Mouse (Mus musculus) midbrain, embryonic 13.5 days (tissue): ENCODE data around the gene Arpc3. TPM values are rescaled to one million over a fixed set of nuclear protein-coding genes. Genes with fewer than 3 reads are reported as not detected.
A peak's percentile ranks its signal among the peaks of the same experiment; 100 is the strongest.

Experiments used
- ATAC-seq: fragments of 200-750 bp; cut with Nextera tagmentation; 2 replicates; pipeline ENCODE4 v1.8.0; 2017; ENCODE audit warnings: mild to moderate bottlenecking, moderate TSS enrichment, moderate library complexity
- H3K27ac ChIP-seq: fragments of 300-500 bp; sonication (generic); 2 replicates; pipeline ENCODE4 v1.5.1; 2015; ENCODE audit warnings: inconsistent platforms, mild to moderate bottlenecking, moderate library complexity
- H3K27me3 ChIP-seq: fragments of 300-500 bp; sonication (generic); 2 replicates; pipeline ENCODE4 v1.6.1; 2015; ENCODE audit warnings: mild to moderate bottlenecking, inconsistent platforms
- H3K36me3 ChIP-seq: fragments of 300-500 bp; sonication (generic); 2 replicates; pipeline ENCODE4 v1.6.1; 2015; ENCODE audit warnings: mild to moderate bottlenecking, inconsistent platforms
- H3K4me1 ChIP-seq: fragments of 300-500 bp; sonication (generic); replicated peaks from 2 replicates; pipeline ENCODE4 v1.6.1; 2015; ENCODE audit warnings: inconsistent platforms
- H3K4me2 ChIP-seq: fragments of 300-500 bp; sonication (generic); replicated peaks from 2 replicates; pipeline ENCODE4 v1.6.1; 2015; ENCODE audit warnings: moderate library complexity, mild to moderate bottlenecking, inconsistent platforms
- H3K4me3 ChIP-seq: fragments of 300-500 bp; sonication (generic); replicated peaks from 2 replicates; pipeline ENCODE4 v1.5.1; 2015; ENCODE audit warnings: mild to moderate bottlenecking, inconsistent platforms
- H3K9ac ChIP-seq: fragments of 300-500 bp; sonication (generic); replicated peaks from 2 replicates; pipeline ENCODE4 v1.6.1; 2015; ENCODE audit warnings: mild to moderate bottlenecking, inconsistent platforms
- H3K9me3 ChIP-seq: fragments of 300-500 bp; sonication (generic); 2 replicates; pipeline ENCODE4 v1.6.1; 2016; ENCODE audit warnings: mild to moderate bottlenecking, inconsistent platforms
- WGBS: fragments of 180-500 bp; shearing (Covaris S2); methylation state at CpG from one replicate; pipeline ENCODE4 v1.1.7; 2015; 5-methylcytosine and 5-hydroxymethylcytosine counted together
- polyA plus RNA-seq: library from polyadenylated mRNA; unstranded; fragments of >200 nt; fragmentation: Nextera tagmentation; extraction: Ambion mirVana; gene quantifications from 2 replicates; pipeline ENCODE4 v1.2.1, GENCODE M21; 2015

Arpc3 gene
- polyA plus RNA-seq = 140 and 173 TPM in 2 replicates

GRCm38 (mm10) chr5:122391786-122392180, at the start of gene Arpc3:
TSS of gene Arpc3 (plus strand) at chr5:122391878.
- Histone ChIP-seq H3K9me3 (no peaks in the 10 kb centered on the region), H3K4me3 (peak within 1 kb of the TSS; percentile 82), H3K4me1 (peaks cover 14% of the 10 kb centered on the region), H3K27ac (peak within 1 kb of the TSS; percentile 40; the same call in 1 of the 2 replicates), H3K4me2 (peak within 1 kb of the TSS; percentile 70), H3K27me3 (no peaks in the 10 kb centered on the region), H3K36me3 (peaks cover 8% of the 10 kb centered on the region), H3K9ac (peak within 1 kb of the TSS; percentile 86)
- under 1% methylated on average over 39 of the region's 39 CpGs for WGBS
- peak; percentile 91 for ATAC-seq

GRCm38 (mm10) chr5:122342874-122343273, 48.8 kb upstream of the Arpc3 start:
- Histone ChIP-seq H3K4me3 (no peak overlapping the region), H3K27ac (no peak overlapping the region), H3K4me2 (no peak overlapping the region), H3K36me3 (no peaks in the 10 kb centered on the region), H3K9ac (0 out of 2 replicates have a peak overlapping the region, but pooled peaks have one; percentile 24), H3K9me3 (no peaks in the 10 kb centered on the region), H3K27me3 (no peaks in the 10 kb centered on the region), H3K4me1 (no peaks in the 10 kb centered on the region)
- WGBS = 87% methylated on average over 1 of the region's 1 CpGs
- ATAC-seq = no peak

- no peak for ATAC-seq
- WGBS = 60% methylated on average over 7 of the region's 7 CpGs
- H3K9ac ChIP-seq = no peak overlapping the region
These were observed 47.9 kb upstream of the Arpc3 start for GRCm38 (mm10) chr5:122343768-122344167.

DNA sequence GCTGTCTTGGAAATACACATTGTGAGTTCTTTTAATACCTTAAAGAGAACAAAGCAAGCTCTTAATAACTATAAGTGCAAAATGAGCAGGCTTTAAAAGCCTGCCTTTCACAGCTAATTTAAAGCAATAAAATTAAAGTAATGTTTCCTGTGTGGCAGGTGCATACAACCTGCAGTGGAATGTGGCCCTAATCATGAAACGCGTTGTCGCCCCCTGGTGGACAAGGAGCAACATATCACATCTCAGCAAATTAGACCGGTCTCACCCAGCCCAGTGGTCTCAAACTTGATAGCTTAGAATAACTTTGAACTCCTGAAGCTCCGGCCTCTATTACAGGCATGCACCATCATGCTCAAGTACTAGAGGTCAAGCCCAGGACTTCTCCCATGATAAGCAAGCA, 47.4 kb upstream of the Arpc3 start:
- 12% methylated on average over 5 of the region's 5 CpGs for WGBS
- H3K36me3 ChIP-seq = no peaks in the 10 kb centered on the region
- H3K9ac ChIP-seq = no peak overlapping the region
- H3K4me3 ChIP-seq = no peak overlapping the region
- no peak for ATAC-seq
- H3K27ac ChIP-seq = no peak overlapping the region
- no peak overlapping the region for H3K4me2 ChIP-seq
- H3K4me1 ChIP-seq = no peaks in the 10 kb centered on the region
- no peaks in the 10 kb centered on the region for H3K9me3 ChIP-seq
- no peaks in the 10 kb centered on the region for H3K27me3 ChIP-seq

More at GRCm38 (mm10) chr5:122343768-122344167, 47.9 kb upstream of the Arpc3 start:
- Histone ChIP-seq H3K4me2 (no peak overlapping the region), H3K27me3 (no peaks in the 10 kb centered on the region), H3K36me3 (no peaks in the 10 kb centered on the region), H3K27ac (no peak overlapping the region), H3K4me3 (no peak overlapping the region), H3K4me1 (no peaks in the 10 kb centered on the region), H3K9me3 (no peaks in the 10 kb centered on the region)

DNA sequence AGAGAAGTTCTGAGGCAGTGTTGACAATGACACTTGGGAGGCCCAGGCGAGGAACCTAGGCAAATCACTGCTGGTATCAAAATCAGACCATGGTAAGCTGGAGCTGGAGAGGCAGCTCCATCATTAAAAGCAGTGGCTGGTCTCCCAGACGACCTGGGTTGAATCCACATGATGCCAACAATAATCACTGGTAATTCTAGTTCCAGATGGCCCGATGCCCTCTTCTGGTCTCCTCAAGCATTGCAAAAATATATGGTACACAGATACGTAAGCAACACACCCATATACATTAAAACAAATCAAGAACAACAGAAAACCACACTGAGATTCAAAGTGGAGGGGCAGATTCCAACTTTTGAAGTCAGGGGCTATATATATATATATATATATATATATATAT, 45.9 kb upstream of the Arpc3 start:
- WGBS = 81% methylated on average over 4 of the region's 4 CpGs
- Histone ChIP-seq H3K4me1 (no peaks in the 10 kb centered on the region), H3K9me3 (no peaks in the 10 kb centered on the region), H3K36me3 (no peaks in the 10 kb centered on the region), H3K4me2 (no peak overlapping the region), H3K27me3 (no peaks in the 10 kb centered on the region), H3K27ac (no peak overlapping the region), H3K9ac (no peak overlapping the region), H3K4me3 (no peak overlapping the region)
- no peak for ATAC-seq

DNA sequence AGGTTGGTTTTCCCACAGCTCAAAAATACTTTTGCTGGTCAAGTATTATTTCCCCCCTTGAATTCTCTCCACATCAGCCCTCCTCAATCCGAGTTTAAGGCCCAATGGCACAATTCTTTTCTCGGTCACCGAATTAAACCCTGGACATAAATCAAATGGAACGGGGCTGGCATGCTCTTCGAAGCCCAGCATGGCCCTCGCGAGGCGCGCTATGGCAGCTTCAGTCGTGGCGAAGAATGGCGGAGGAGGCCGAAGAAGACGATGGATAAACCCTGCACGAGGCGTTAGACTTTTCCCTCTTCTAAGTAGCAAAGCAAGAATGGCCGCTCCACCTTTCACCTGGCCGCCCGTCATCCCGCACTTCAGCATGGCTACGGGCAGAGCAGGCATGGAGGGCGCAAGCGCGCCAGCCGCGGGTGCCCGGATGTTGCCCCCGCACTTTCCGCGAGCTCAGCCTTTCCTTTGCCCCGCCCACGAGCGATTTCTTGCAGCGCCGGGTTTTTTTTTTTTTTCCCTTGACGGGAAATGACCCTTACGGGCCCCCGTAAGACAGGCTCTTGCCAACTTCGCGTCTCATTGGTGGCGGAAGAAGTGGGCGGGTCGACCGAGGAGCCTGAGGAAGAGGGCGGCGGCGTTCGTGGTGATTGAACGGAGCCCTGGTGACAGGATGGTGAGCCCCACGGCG, 37.7 kb upstream of the Arpc3 start, which contains the start of the genes Rad9b and Vps29:
TSS of gene Rad9b (minus strand) at position 427 of the 685 bp plus-strand sequence.
TSS of gene Vps29 (plus strand) at position 563 of the 685 bp plus-strand sequence.
- Histone ChIP-seq H3K9ac (peak within 1 kb of the TSS; percentile 96), H3K4me1 (peaks cover 19% of the 10 kb centered on the region), H3K27ac (peak within 1 kb of the TSS; percentile 79), H3K27me3 (no peaks in the 10 kb centered on the region), H3K4me3 (peak within 1 kb of the TSS; percentile 91), H3K9me3 (no peaks in the 10 kb centered on the region), H3K36me3 (peaks cover 8% of the 10 kb centered on the region; the same call in 1 of the 2 replicates), H3K4me2 (peak within 1 kb of the TSS; percentile 88)
- ATAC-seq = peak; percentile 96
- WGBS = 2% methylated on average over 51 of the region's 51 CpGs

DNA sequence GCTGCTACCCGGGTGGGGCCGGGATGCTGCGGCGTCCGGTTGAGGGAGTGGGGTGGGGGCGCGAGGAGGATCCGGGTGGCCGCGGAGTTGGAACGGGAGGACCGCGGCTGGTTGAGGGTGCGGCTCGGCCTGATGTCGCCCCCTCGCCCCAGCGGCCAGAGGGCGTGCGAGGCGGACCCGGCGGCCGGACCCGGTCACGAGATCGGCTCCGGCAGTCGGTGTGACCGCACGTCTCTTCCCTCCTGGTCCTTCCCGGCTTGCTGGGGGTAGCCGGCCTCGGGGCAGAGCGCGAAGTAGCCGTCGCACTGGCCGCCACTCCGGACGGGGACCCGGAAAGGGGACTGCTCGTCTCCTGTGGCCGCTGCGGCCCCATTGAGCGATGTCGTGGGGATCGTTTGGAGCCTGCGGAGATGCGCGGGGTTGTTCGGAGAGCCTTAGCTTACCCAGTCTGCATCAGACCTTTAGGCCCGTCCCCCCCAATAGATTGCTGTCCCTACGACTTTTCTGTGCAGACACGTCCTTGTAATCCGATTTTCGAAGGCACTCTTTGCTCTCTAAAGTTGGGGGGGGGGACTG, 37.1 kb upstream of the Arpc3 start:
- peak overlapping the region; percentile 96 for H3K9ac ChIP-seq

GRCm38 (mm10) chr5:122371591-122372191, 20.0 kb upstream of the Arpc3 start, which contains the start of gene Gpn3:
TSS of gene Gpn3 (plus strand) at chr5:122371876.
- ATAC-seq = peak; percentile 87
- Histone ChIP-seq H3K27me3 (no peaks in the 10 kb centered on the region), H3K9me3 (no peaks in the 10 kb centered on the region), H3K4me2 (peak within 1 kb of the TSS; percentile 77), H3K27ac (peak within 1 kb of the TSS; percentile 97), H3K4me3 (peak within 1 kb of the TSS; percentile 83), H3K36me3 (peaks cover 51% of the 10 kb centered on the region), H3K4me1 (peaks cover 31% of the 10 kb centered on the region), H3K9ac (peak within 1 kb of the TSS; percentile 89)
- under 1% methylated on average over 35 of the region's 46 CpGs for WGBS

More for the DNA sequence above, 37.1 kb upstream of the Arpc3 start:
- Histone ChIP-seq H3K4me2 (peak overlapping the region; percentile 88), H3K9me3 (no peaks in the 10 kb centered on the region), H3K4me1 (peaks cover 19% of the 10 kb centered on the region), H3K27ac (peak overlapping the region; percentile 75), H3K36me3 (peaks cover 11% of the 10 kb centered on the region; the same call in 1 of the 2 replicates), H3K27me3 (no peaks in the 10 kb centered on the region), H3K4me3 (peak overlapping the region; percentile 91)
- WGBS = under 1% methylated on average over 54 of the region's 57 CpGs
- no peak for ATAC-seq

GRCm38 (mm10) chr5:122372192-122372769, 19.4 kb upstream of the Arpc3 start, which contains the start of gene Fam216a:
TSS of gene Fam216a (minus strand) at chr5:122372364.
- peaks cover 31% of the 10 kb centered on the region for H3K4me1 ChIP-seq
- ATAC-seq = peak; percentile 97
- under 1% methylated on average over 53 of the region's 53 CpGs for WGBS
- H3K27ac ChIP-seq = peak within 1 kb of the TSS; percentile 97
- peak within 1 kb of the TSS; percentile 89 for H3K9ac ChIP-seq
- no peaks in the 10 kb centered on the region for H3K27me3 ChIP-seq
- peak within 1 kb of the TSS; percentile 83 for H3K4me3 ChIP-seq
- H3K36me3 ChIP-seq = peaks cover 49% of the 10 kb centered on the region
- peak within 1 kb of the TSS; percentile 77 for H3K4me2 ChIP-seq
- H3K9me3 ChIP-seq = no peaks in the 10 kb centered on the region

- H3K9me3 ChIP-seq = no peaks in the 10 kb centered on the region
- peaks cover 43% of the 10 kb centered on the region for H3K36me3 ChIP-seq
- H3K4me3 ChIP-seq = peak overlapping the region; percentile 83
- H3K4me1 ChIP-seq = peaks cover 31% of the 10 kb centered on the region
- peak overlapping the region; percentile 89 for H3K9ac ChIP-seq
- WGBS = 7% methylated on average over 5 of the region's 5 CpGs
- H3K27ac ChIP-seq = peak overlapping the region; percentile 90
- no peaks in the 10 kb centered on the region for H3K27me3 ChIP-seq
- H3K4me2 ChIP-seq = peak overlapping the region; percentile 77
- no peak for ATAC-seq
These were observed 18.8 kb upstream of the Arpc3 start for GRCm38 (mm10) chr5:122372878-122373277.

GRCm38 (mm10) chr5:122377101-122377833, 14.4 kb upstream of the Arpc3 start:
- H3K36me3 ChIP-seq = peaks cover 61% of the 10 kb centered on the region

More at GRCm38 (mm10) chr5:122377101-122377833, 14.4 kb upstream of the Arpc3 start:
- H3K4me1 ChIP-seq = peaks cover 14% of the 10 kb centered on the region
- no peak overlapping the region for H3K4me2 ChIP-seq
- no peaks in the 10 kb centered on the region for H3K27me3 ChIP-seq
- ATAC-seq = no peak
- no peak overlapping the region for H3K27ac ChIP-seq
- WGBS = 96% methylated on average over 4 of the region's 4 CpGs
- H3K9me3 ChIP-seq = no peaks in the 10 kb centered on the region
- no peak overlapping the region for H3K4me3 ChIP-seq
- no peak overlapping the region for H3K9ac ChIP-seq
